Mouse (Mus musculus) megakaryocyte, embryonic 14.5 days (primary cell): ENCODE measurements around the gene Foxk1.

Experiments used
- FLI1 ChIP-seq: IDR thresholded peaks from 2 replicates; pipeline ENCODE4 v1.6.1; 2012; ENCODE audit warnings: low read length, inconsistent platforms, mixed read lengths
- GATA1 ChIP-seq: IDR thresholded peaks from 3 replicates; pipeline ENCODE4 v1.6.1; 2012; ENCODE audit warnings: mixed read lengths, low read length, inconsistent platforms, borderline replicate concordance

GRCm38 (mm10) chr5:142405426-142405825 is 4.1 kb downstream of the Foxk1 start:
- TF ChIP-seq GATA1 (no peak), FLI1 (no peak)
